Mouse (Mus musculus): ENCODE measurements around the gene Onecut1.

DNA sequence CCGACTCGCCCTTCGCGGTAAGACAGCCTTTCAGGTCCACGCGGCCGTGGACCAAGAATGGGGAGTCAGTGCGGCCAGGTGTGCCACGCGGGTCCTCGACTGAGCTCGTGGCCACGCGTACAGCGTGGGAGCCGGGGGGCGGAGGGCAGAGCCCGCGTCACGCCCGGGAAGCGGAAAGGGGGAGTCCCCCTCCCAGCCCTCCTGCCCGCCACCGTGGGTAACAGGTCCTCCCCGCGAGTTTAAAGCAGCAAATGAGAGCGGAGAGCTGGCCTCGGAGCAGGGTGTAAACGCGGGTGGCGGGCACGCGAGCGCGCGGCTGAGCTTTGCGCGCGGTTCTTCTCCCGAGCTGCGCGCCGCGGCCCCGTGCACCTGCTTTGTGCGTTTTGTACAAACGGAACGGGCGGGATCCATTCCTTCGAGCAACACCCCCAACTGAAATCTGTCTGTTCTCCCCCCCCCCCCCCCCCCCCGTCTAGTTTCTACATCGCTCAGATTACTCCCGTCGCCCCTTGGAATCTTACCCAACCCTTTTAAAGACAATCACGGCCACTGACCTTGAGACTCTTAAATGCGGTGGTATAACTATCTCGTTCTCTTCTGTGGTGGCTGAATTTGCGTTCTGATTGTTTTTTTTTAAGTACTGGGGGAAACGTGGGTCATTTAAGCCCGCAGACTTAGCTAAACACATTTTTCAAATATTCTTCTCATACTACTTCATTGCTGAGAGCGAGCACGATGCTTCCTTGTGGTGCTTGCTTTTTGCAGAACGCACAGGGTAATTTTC, 12.3 kb upstream of the Onecut1 start:
- no peak for TF ChIP-seq CTCF (IDR thresholded peaks at IDR 0.05; ENCODE audit: extremely low read depth, insufficient read depth, insufficient read length, insufficient replicate concordance)
- no peak for TF ChIP-seq POLR2A (IDR thresholded peaks at IDR 0.05; ENCODE audit: low read depth, low read length)
